ENCODE assay signal across 9 mouse cellular contexts in the genomic region with DNA sequence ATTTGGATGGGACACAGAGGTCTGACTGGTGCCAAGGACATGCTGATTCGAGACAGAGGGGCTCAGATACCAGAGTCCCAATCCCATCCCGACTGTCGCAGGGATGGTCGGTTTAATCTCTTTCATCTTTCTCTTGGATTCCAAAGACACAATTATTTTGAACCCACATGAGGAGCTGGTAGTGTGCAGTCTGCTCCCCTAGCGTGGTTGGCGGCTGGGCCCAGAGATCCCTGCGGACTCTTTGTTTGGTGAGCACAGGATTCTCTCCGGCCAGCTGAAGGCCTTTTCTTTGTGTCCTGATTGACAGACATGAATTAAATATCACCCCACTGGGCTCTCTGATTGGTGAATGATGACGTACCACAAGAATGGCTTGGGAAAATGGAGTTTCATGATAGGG. TPM values are rescaled to one million over a fixed set of nuclear protein-coding genes. Genes with fewer than 3 reads are reported as not detected.
DNase-seq lines count a peak whose midpoint lies in the region; ATAC-seq lines count a peak whose summit lies in the region.
"Had no signal": no experiment of that assay in that cellular context is flagged by ENCODE, and none has a peak within 500 bp of the region (broad histone marks: within the 10 kb centered on the region; RNA-seq: fewer than 3 reads in every experiment).

No protein-coding gene starts in this region.

- DNase-seq in ES-CJ7 (ENCODE audit: low read depth, low spot score) (peak; percentile 29), R1 (ENCODE audit: low read depth, low spot score) (peak; percentile 51)
- peak; percentile 97 for DNase-seq in midbrain, embryonic 11.5 days (ENCODE audit: low spot score, missing footprints)
- no peak for DNase-seq in liver, embryonic 11.5 days (ENCODE audit: low spot score)
- DNase-seq in adrenal gland, postnatal 25 days = no peak
- no peak for DNase-seq in ovary, postnatal 36 days (ENCODE audit: low spot score)
- DNase-seq: kidney, adult 2 months had no signal

- 12% methylated on average over 9 of the region's 9 CpGs for WGBS in forebrain, embryonic 12.5 days
- 12% methylated on average over 9 of the region's 9 CpGs for WGBS in midbrain, embryonic 11.5 days
- WGBS in liver, embryonic 11.5 days = 67% methylated on average over 9 of the region's 9 CpGs

- no peaks in the 10 kb centered on the region for H3K27me3 ChIP-seq in forebrain, embryonic 12.5 days
- no peaks in the 10 kb centered on the region for H3K27me3 ChIP-seq in midbrain, embryonic 11.5 days (ENCODE audit: control insufficient read depth, insufficient read depth, low read length)
- no peaks in the 10 kb centered on the region for H3K27me3 ChIP-seq in liver, embryonic 11.5 days (replicated peaks; ENCODE audit: control insufficient read depth, insufficient read depth, low read length)

- H3K4me2 ChIP-seq in forebrain, embryonic 12.5 days = peak overlapping the region; percentile 24
- peak overlapping the region; percentile 26 for H3K4me2 ChIP-seq in midbrain, embryonic 11.5 days
- H3K4me2 ChIP-seq in liver, embryonic 11.5 days = no peak overlapping the region

- peaks cover 51% of the 10 kb centered on the region for H3K4me1 ChIP-seq in forebrain, embryonic 12.5 days
- peaks cover 36% of the 10 kb centered on the region for H3K4me1 ChIP-seq in midbrain, embryonic 11.5 days (ENCODE audit: control insufficient read depth, insufficient read depth, low read length)
- H3K4me1 ChIP-seq in liver, embryonic 11.5 days (replicated peaks; ENCODE audit: control insufficient read depth, insufficient read depth, low read length) = no peaks in the 10 kb centered on the region

- peak; percentile 91 for ATAC-seq in forebrain, embryonic 12.5 days (ENCODE audit: low FRiP score)
- ATAC-seq in midbrain, embryonic 11.5 days (ENCODE audit: low FRiP score) = peak; percentile 92
- ATAC-seq in liver, embryonic 11.5 days (replicated peaks; ENCODE audit: low FRiP score) = no peak

- peak overlapping the region; percentile 98 for H3K27ac ChIP-seq in forebrain, embryonic 12.5 days
- peak overlapping the region; percentile 99 for H3K27ac ChIP-seq in midbrain, embryonic 11.5 days (ENCODE audit: low read depth, low read length)
- no peak overlapping the region for H3K27ac ChIP-seq in liver, embryonic 11.5 days (ENCODE audit: low read depth, low read length)

- H3K9me3 ChIP-seq in forebrain, embryonic 12.5 days = no peaks in the 10 kb centered on the region
- H3K9me3 ChIP-seq in midbrain, embryonic 11.5 days (ENCODE audit: control insufficient read depth, low read length) = no peaks in the 10 kb centered on the region
- H3K9me3 ChIP-seq in liver, embryonic 11.5 days (ENCODE audit: control insufficient read depth, low read length) = no peaks in the 10 kb centered on the region

- no peak overlapping the region for H3K4me3 ChIP-seq in forebrain, embryonic 12.5 days (replicated peaks)
- H3K4me3 ChIP-seq in midbrain, embryonic 11.5 days (ENCODE audit: low read depth, low read length) = no peak overlapping the region
- H3K4me3 ChIP-seq in liver, embryonic 11.5 days (ENCODE audit: low read depth, low read length) = no peak overlapping the region
- H3K4me3 ChIP-seq: myocyte had no signal

- H3K9ac ChIP-seq in forebrain, embryonic 12.5 days = peak overlapping the region; percentile 38
- peak overlapping the region; percentile 70 for H3K9ac ChIP-seq in midbrain, embryonic 11.5 days (ENCODE audit: low read length)
- H3K9ac ChIP-seq in liver, embryonic 11.5 days (ENCODE audit: low read depth, low read length) = no peak overlapping the region

- no peaks in the 10 kb centered on the region for H3K36me3 ChIP-seq in forebrain, embryonic 12.5 days (replicated peaks)
- no peaks in the 10 kb centered on the region for H3K36me3 ChIP-seq in midbrain, embryonic 11.5 days (ENCODE audit: control insufficient read depth, insufficient read depth, low read length)
- H3K36me3 ChIP-seq in liver, embryonic 11.5 days (ENCODE audit: control insufficient read depth, insufficient read depth, low read length) = no peaks in the 10 kb centered on the region

RNA-seq across cellular contexts. Expression of gene Arhgap21, which starts 41.5 kb away (rescaled TPM):
- 55.8 and 59.7 TPM in 2 replicates for polyA plus RNA-seq in forebrain, embryonic 12.5 days (2016; fragmentation: Nextera tagmentation; extraction: Ambion mirVana)
- polyA plus RNA-seq in midbrain, embryonic 11.5 days (2014; fragmentation: Nextera tagmentation; extraction: Ambion mirVana) = 56.9 and 57.4 TPM in 2 replicates
- polyA plus RNA-seq in liver, embryonic 11.5 days (2014; fragmentation: Nextera tagmentation; extraction: Ambion mirVana) = 14.2 and 15.3 TPM in 2 replicates
- 72.8 and 85.1 TPM in 2 replicates for total RNA-seq in adrenal gland, postnatal 25 days (2021)

Comparison
In these comparisons a context has a peak if more than half of its experiments do, and no peak if none do; other contexts are left out.
1. DNase-seq: peak in ES-CJ7 (single experiment), R1 (single experiment) and midbrain, embryonic 11.5 days (single experiment); none in liver, embryonic 11.5 days (single experiment), adrenal gland, postnatal 25 days (single experiment) and ovary, postnatal 36 days (single experiment).